Mouse (Mus musculus) ES-CJ7 (cell line): ENCODE data around the gene Zfp174.

ENCODE experiments used
- DNase-seq: peaks from one replicate; pipeline ENCODE4 v3.0.0; 2011; ENCODE audit warnings: low read depth, low spot score

Gene Zfp174

DNA sequence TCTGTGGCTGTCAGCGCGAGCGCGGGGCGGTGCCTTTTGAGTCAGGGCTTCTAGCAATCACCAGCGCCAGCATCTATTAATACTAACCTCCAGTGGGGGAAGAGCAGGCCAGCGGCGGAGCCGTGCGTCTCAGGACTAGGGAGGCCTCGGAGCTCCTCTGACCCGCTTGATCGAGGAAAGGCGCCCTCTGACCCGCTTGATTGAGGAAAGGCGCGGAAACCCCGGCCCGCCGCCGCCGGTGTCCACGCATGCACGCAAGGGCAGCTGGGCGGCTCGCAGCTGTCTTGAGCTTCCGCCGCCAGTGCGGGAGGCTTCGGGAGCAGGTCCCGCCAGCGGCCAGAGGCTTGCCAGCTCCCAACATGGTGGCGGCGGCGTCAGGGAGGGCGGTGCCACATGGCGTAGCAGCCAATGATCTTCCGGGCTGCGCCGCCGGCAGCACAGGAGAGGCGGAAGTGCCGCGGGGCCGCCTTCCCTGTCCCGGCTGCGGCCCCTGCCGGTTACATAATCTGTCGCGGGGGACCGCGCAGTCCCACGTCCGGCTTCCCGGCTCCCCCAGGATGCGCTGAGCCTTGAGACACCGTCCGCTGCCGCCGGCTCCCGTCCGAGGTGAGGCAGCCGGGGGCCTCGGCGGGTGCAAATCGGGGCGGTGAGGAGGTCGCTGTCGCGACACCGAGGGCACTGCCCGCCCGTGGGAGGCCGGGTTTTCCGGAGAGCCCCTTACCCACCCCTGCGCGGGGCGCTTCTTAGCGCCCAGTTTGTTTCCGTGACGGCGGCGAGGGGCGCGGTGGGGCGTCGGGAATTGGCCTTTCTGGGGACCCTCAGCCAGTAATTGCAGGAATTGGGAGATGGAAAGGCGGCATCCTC lies 37.4 kb downstream of the Zfp174 start, which contains the start of the genes Zfp597 and Gm20695:
Gene Zfp597, minus strand, starts transcription at position 361 of the 864 bp plus-strand sequence.
Gene Gm20695, plus strand, starts transcription at position 448 of the 864 bp plus-strand sequence.
- peak; percentile 87 for DNase-seq

DNA sequence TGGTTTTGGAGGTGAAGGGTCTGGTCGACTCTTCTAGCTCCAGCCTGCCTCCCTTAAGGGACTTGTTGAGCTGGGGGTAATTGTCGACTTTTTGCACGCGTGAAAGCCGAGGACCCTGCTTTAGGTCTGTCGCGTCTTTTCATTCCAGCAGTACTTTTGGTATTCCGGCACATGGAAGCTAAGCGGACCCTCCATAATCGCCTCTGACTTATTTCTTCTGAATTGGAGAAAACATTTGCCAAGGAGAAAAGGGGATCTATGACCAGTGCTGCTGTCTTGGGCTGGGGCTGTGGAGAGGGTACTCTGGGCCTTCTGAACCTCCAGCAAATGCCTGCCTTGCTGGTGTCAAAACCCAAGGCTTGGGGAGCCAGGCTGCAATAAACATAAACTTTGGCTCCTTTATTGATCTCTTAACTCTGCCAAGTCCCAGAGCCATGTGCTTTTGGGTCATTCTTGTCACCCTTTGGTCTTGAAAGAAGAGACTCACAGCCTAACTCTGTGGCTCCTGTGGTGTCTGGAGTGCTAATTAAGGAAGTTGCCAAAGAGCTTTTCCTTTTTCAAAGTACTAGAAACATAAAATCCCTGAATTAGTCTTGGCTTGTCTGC lies 38.1 kb downstream of the Zfp174 start:
- no peak for DNase-seq

DNA sequence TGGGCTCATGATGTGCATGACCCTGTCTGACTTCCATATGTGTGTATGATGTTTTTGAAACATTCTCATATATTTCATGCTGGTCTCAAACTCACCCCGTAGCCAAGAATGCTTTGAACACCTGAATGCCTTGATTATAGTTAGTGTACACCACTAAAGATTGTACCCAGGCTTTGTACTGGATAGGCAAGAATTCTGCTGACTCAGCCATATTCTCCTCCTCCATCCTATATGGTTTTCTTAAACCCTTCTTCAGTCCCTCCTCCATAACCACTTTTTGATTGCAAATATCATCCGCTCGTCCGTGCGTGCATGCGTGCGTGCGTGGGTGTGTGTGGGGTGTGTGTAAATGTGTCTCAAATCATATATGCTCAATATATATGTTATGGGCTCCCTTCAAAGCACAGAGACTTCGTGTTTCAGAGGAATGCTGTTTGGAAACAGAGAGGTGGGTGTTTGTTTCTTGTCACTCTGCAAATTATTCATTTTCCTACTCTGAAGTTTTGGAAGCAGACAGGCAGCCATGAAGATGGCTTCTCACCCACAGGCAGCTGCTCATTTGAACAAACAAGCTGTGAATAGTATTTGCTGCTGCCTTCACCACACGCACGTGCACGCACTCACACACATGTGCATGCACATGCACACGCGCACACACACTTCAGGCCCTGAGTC lies 44.7 kb downstream of the Zfp174 start:
- no peak for DNase-seq

DNA sequence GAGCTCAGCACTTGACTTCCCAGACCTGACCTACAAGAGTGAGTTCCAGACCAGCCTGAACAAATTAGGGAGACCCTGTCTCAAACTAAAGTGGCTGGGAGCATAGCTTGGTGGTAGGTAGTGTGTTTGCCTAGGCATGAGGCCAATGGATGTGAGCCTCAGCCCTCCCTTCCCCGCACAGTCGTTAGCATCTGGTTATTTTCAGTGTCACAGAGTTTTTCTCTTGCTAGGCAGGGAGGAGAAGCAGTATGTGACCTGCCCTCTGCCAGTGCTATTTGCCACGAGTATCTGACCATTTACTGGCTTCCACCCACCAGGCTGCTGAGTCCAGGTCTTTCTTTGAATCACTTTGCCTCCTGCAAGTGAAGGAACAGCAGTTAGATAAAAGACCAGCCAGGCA lies 46.7 kb downstream of the Zfp174 start:
- no peak for DNase-seq

DNA sequence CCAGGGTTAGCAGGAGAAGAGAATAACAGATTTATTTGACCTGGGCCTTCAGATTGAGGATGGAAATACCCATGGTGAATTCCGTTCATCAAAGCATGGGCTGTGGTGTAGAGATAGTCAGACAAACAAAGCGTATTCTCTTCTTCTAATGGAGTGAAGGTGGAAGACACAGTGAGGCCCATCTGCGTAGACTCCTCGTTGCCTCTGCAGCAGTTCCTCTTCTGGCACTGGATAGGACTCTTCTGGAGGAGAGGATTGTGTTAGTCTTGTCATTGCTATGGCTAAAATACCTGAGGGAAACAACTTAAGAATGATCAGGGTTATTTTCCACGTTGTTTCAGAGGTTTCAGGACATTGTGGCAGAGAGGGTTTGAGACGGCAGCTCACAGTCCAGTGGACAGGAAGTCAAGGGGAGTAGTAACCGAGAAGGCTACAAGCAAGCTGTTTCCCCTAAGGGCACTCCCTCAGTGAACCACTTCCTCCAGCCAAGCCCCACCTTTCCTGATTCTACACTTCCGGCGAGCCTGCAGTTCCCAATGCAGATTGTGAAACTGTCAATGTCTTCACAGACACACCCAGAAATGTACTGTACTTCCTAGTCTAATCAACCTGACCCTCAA lies 48.2 kb downstream of the Zfp174 start:
- DNase-seq: peak; percentile 52

DNA sequence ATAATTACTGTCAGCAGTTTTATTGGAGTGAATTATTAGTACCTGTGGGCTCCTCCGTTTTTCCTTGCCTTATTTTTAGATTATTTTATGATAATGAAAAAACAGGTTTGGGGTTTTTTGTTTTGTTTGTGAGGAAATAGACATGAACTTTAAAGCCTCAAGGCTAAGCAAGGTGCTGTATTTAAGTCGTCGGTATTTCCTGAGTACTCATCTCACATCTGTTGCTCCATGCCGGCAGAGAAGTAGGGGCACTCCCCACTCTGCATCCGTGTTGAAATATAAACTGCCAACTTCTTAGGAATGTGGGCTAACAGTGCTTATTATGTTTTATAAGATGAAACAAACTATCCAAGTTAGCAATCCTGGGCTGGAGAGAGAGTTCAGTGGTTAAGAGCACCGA lies 49.0 kb downstream of the Zfp174 start:
- DNase-seq: no peak

DNA sequence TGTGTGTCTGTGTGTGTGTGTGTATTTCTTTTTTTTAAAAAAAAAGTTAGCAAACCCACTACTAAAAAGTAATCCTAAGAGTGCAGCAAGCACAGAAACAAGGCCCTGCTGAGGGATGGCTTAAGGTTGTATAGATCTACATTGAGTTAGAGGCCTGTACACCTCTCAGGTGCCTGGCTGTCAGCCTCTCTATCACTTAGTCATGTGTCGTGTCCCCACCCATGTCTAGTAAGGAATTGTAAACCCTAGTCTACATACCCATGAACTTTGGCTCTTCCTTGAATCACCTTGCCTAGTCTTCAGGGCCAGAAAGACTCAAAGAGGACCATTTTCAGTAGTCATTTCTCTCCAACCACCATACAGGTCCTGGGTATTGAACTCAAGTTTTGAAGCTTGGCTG lies 49.5 kb downstream of the Zfp174 start:
- DNase-seq: no peak

DNA sequence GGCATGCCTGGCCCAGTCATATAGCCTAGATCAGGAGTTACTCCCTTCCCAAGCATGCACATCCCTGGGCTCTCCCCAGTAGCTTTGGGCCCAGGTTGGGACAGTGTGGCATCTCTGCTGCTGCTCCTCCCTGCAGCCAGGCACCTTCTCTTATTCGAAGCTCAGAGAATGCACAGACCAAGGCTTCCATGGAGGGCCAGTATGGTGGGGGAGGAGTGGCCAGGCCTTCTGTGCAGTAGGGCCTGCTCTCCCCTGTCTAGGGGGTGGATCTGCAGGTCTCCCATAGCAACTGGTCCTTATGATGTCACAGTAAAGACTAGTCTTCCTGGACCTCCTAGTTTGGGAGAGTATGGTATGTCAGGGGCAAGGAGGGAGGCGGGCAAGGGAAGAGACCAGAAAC lies 60.4 kb downstream of the Zfp174 start:
- DNase-seq: no peak
